Mouse (Mus musculus) B cell, adult 67 days (primary cell): ENCODE measurements around the gene Gm11627. TPM values are rescaled to one million over a fixed set of nuclear protein-coding genes. Genes with fewer than 3 reads are reported as not detected.

ENCODE experiments used
- total RNA-seq, 2 experiments: library from RNA; stranded (reverse); gene quantifications; 4 replicates each; pipeline ENCODE4 v1.2.4; 2023

The Gm11627 gene
- not detected for total RNA-seq

DNA sequence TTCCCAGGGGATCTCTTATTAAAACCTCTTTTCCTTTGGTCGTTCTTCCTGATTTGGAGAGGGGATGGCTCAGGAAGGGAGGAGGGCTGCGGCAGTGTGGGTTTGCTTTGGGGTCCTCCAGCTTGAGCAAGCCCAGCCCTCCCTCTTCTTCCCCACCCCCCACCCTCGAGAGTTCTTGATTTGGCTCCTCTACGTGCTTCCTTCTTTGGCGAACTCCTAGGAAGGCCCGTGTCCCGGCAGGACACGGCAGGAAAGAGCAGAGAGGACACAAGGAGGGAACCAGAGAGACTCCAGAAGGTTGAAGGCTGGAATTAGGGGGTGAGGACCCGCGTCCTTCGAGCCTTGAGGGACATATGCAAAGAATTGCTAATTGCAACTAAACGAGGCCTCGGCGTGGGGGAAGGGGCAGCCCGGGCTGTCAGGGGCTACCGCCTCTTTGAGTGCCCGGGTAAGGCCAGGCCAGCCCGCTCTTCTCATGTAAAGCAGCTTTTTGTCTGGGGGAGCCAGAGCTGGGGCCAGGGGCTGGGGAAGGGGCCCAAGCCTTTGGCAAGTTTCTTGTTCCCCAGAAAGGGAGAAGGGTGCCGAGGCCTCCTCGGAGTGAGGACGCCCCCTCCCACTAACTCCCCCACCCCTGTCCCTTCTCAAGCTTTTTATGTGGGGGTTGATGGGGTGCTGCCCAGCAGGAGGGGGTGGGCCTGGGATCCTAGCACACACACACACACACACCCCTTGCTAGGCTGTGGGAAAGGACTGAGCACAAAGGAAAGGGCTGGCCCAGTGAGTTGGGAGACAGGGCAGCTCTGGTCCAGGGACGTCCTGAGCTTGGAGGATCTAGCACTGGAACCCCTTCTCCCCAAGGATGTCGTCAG, at the start of gene Gm11627:
Gene Gm11627 (minus strand): TSS at position 297 of the 869 bp plus-strand sequence.

GRCm38 (mm10) chr11:102604010-102604584, 24.8 kb upstream of the Gm11627 start, which contains the start of gene Fzd2:
Gene Fzd2, plus strand, starts transcription at chr11:102604396.

DNA sequence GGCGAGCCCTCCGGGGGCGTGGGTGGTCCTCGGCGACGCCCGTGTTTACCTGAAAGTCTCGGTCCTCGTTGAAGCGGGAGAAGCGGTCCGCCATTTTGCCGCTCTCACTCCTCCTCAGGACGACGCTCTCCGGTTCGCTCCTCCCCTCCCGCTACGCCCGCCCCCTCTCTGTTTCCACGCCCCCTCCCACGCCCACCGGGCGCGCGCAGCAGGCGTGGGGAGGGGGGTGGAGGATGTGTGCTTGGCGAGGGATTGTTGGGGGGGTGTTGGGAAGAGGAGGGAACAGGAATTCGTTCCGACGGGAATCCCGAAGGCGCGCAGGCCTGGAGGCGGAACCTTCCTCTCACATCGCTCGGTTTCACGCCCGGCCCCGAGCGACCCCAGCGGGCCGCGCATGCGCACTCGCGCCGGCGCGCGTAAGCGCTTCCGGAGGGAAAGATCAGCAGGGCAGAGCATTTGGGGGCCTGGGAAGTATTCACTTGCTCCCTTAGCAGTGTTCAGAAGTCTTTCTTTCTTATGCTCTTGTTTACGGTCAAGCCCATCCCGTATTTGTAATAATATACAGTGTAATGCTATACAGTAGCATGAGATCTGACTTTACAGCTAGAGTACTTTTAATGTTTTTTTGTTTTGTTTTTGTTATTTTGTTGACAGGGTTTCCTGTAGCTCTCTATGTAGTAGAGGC, 23.1 kb downstream of the Gm11627 start, which contains the start of gene Gpatch8:
Gene Gpatch8 (minus strand): TSS at position 362 of the 685 bp plus-strand sequence.

Other genes starting within 250 kb of the Gm11627 start
- under 1 TPM in 1 of 2 experiments, not detected in 1; 0.70 TPM for gene Slc4a1, start 213.3 kb downstream of the Gm11627 start, total RNA-seq
- gene Rundc3a, start 186.1 kb downstream of the Gm11627 start, total RNA-seq: 1 to 10 TPM in 1 of 2 experiments, under 1 TPM in 1; 0.56 to 2.4 TPM
- 10 to 100 TPM; 41.6 to 41.8 TPM for gene Slc25a39, start 171.5 kb downstream of the Gm11627 start, total RNA-seq
- 10 to 100 TPM; 62.2 to 72.9 TPM for gene Grn, start 149.1 kb downstream of the Gm11627 start, total RNA-seq
- not detected for gene Fam171a2, start 131.8 kb downstream of the Gm11627 start, total RNA-seq
- gene Itga2b, start 109.3 kb downstream of the Gm11627 start, total RNA-seq: 1 to 10 TPM; 6.4 to 7.9 TPM
- 10 to 100 TPM; 61.3 to 65.5 TPM for gene Gpatch8, start 23.1 kb downstream of the Gm11627 start, total RNA-seq
- gene Fzd2, start 24.9 kb upstream of the Gm11627 start, total RNA-seq: not detected
- not detected for gene Meioc, start 84.3 kb upstream of the Gm11627 start, total RNA-seq
- gene Ccdc43, start 118.3 kb upstream of the Gm11627 start, total RNA-seq: 10 to 100 TPM; 24.4 to 25.1 TPM
- gene Adam11, start 182.0 kb upstream of the Gm11627 start, total RNA-seq: under 1 TPM in 1 of 2 experiments, not detected in 1; 0.52 TPM
- gene Gjc1, start 240.2 kb upstream of the Gm11627 start, total RNA-seq: not detected